Mouse (Mus musculus): ENCODE measurements around the gene Asb15. TPM values are rescaled to one million over a fixed set of nuclear protein-coding genes. Genes with fewer than 3 reads are reported as not detected.

Gene Asb15
- polyA plus RNA-seq, 1 experiment from 2014 or later = 0.08 TPM

- H3K27ac ChIP-seq = no peak overlapping the region
- 83% methylated on average over 6 of the region's 6 CpGs for WGBS
- ATAC-seq (replicated peaks) = no peak
- H3K4me1 ChIP-seq = no peaks in the 10 kb centered on the region
- H3K4me2 ChIP-seq = no peak overlapping the region
- no peaks in the 10 kb centered on the region for H3K36me3 ChIP-seq (replicated peaks)
- no peaks in the 10 kb centered on the region for H3K9me3 ChIP-seq
- H3K27me3 ChIP-seq (replicated peaks) = no peaks in the 10 kb centered on the region
- no peak overlapping the region for H3K4me3 ChIP-seq
- H3K9ac ChIP-seq = no peak overlapping the region
Observed at GRCm38 (mm10) chr6:24571126-24571525, 43.2 kb downstream of the Asb15 start.

GRCm38 (mm10) chr6:24572431-24572830, 44.5 kb downstream of the Asb15 start:
- Histone ChIP-seq H3K4me3 (no peak overlapping the region), H3K9me3 (no peaks in the 10 kb centered on the region), H3K36me3 (replicated peaks) (no peaks in the 10 kb centered on the region), H3K9ac (no peak overlapping the region), H3K4me1 (no peaks in the 10 kb centered on the region), H3K4me2 (no peak overlapping the region), H3K27me3 (replicated peaks) (no peaks in the 10 kb centered on the region), H3K27ac (no peak overlapping the region)
- ATAC-seq (replicated peaks) = no peak
- WGBS = 92% methylated on average over 14 of the region's 14 CpGs

GRCm38 (mm10) chr6:24573319-24573718, 45.4 kb downstream of the Asb15 start:
- Histone ChIP-seq H3K9me3 (no peaks in the 10 kb centered on the region), H3K4me2 (no peak overlapping the region), H3K4me1 (no peaks in the 10 kb centered on the region), H3K4me3 (no peak overlapping the region), H3K9ac (no peak overlapping the region), H3K27me3 (replicated peaks) (no peaks in the 10 kb centered on the region), H3K27ac (no peak overlapping the region), H3K36me3 (replicated peaks) (no peaks in the 10 kb centered on the region)
- ATAC-seq (replicated peaks) = no peak

- ATAC-seq (replicated peaks) = no peak
- no peak overlapping the region for H3K4me2 ChIP-seq
- 0 out of 2 replicates have a peak, but pooled peaks cover 4% of the 10 kb centered on the region for H3K4me1 ChIP-seq
- H3K27ac ChIP-seq = no peak overlapping the region
- WGBS = 76% methylated on average over 3 of the region's 3 CpGs
- H3K9me3 ChIP-seq = no peaks in the 10 kb centered on the region
- H3K4me3 ChIP-seq = no peak overlapping the region
- no peak overlapping the region for H3K9ac ChIP-seq
- no peaks in the 10 kb centered on the region for H3K27me3 ChIP-seq (replicated peaks)
- no peaks in the 10 kb centered on the region for H3K36me3 ChIP-seq (replicated peaks)
Observed at GRCm38 (mm10) chr6:24583456-24583855, 55.5 kb downstream of the Asb15 start.

GRCm38 (mm10) chr6:24585431-24586310, 57.7 kb downstream of the Asb15 start:
- no peak overlapping the region for H3K9ac ChIP-seq
- H3K27ac ChIP-seq = no peak overlapping the region
- H3K9me3 ChIP-seq = no peaks in the 10 kb centered on the region
- no peaks in the 10 kb centered on the region for H3K36me3 ChIP-seq (replicated peaks)
- H3K4me2 ChIP-seq = no peak overlapping the region
- 0 out of 2 replicates have a peak, but pooled peaks cover 4% of the 10 kb centered on the region for H3K4me1 ChIP-seq
- H3K27me3 ChIP-seq (replicated peaks) = no peaks in the 10 kb centered on the region
- H3K4me3 ChIP-seq = no peak overlapping the region
- 66% methylated on average over 10 of the region's 10 CpGs for WGBS
- no peak for ATAC-seq (replicated peaks)

- whole genome bisulfite sequencing = 44% methylated on average over 3 of the region's 3 CpGs
- Histone ChIP-seq H3K36me3 (replicated peaks) (no peaks in the 10 kb centered on the region), H3K4me2 (no peak overlapping the region), H3K4me1 (0 out of 2 replicates have a peak, but pooled peaks cover 4% of the 10 kb centered on the region), H3K9me3 (no peaks in the 10 kb centered on the region), H3K27me3 (replicated peaks) (no peaks in the 10 kb centered on the region), H3K27ac (no peak overlapping the region), H3K4me3 (no peak overlapping the region), H3K9ac (no peak overlapping the region)
- ATAC-seq (replicated peaks) = no peak
Observed at GRCm38 (mm10) chr6:24586885-24587284, 58.9 kb downstream of the Asb15 start.

- no peak overlapping the region for H3K9ac ChIP-seq
- H3K27ac ChIP-seq = no peak overlapping the region
- H3K4me3 ChIP-seq = no peak overlapping the region
- ATAC-seq (replicated peaks) = no peak
- H3K36me3 ChIP-seq (replicated peaks) = no peaks in the 10 kb centered on the region
- 0 out of 2 replicates have a peak, but pooled peaks cover 4% of the 10 kb centered on the region for H3K4me1 ChIP-seq
- H3K27me3 ChIP-seq (replicated peaks) = no peaks in the 10 kb centered on the region
- no peaks in the 10 kb centered on the region for H3K9me3 ChIP-seq
- H3K4me2 ChIP-seq = no peak overlapping the region
- WGBS = 82% methylated on average over 5 of the region's 5 CpGs
Observed at GRCm38 (mm10) chr6:24590282-24590681, 62.3 kb downstream of the Asb15 start.

GRCm38 (mm10) chr6:24591525-24592218, 63.7 kb downstream of the Asb15 start:
- no peak for ATAC-seq (replicated peaks)
- H3K36me3 ChIP-seq (replicated peaks) = no peaks in the 10 kb centered on the region
- 52% methylated on average over 10 of the region's 10 CpGs for WGBS

GRCm38 (mm10) chr6:24597500-24597899, 69.6 kb downstream of the Asb15 start, which contains the start of gene Lmod2:
Gene Lmod2, plus strand, starts transcription at chr6:24597762.
- WGBS = 49% methylated on average over 10 of the region's 10 CpGs
- Histone ChIP-seq H3K9me3 (no peaks in the 10 kb centered on the region), H3K9ac (no peak within 1 kb of the TSS), H3K27ac (no peak within 1 kb of the TSS), H3K36me3 (replicated peaks) (no peaks in the 10 kb centered on the region), H3K27me3 (replicated peaks) (no peaks in the 10 kb centered on the region), H3K4me3 (no peak within 1 kb of the TSS), H3K4me1 (no peaks in the 10 kb centered on the region), H3K4me2 (no peak within 1 kb of the TSS)
- no peak for ATAC-seq (replicated peaks)

More at GRCm38 (mm10) chr6:24591525-24592218, 63.7 kb downstream of the Asb15 start:
- Histone ChIP-seq H3K27me3 (replicated peaks) (no peaks in the 10 kb centered on the region), H3K4me3 (no peak overlapping the region), H3K9me3 (no peaks in the 10 kb centered on the region), H3K9ac (no peak overlapping the region), H3K4me2 (no peak overlapping the region), H3K4me1 (0 out of 2 replicates have a peak, but pooled peaks cover 4% of the 10 kb centered on the region), H3K27ac (no peak overlapping the region)

GRCm38 (mm10) chr6:24599179-24599578, 71.2 kb downstream of the Asb15 start:
- no peak overlapping the region for H3K27ac ChIP-seq
- no peak overlapping the region for H3K4me2 ChIP-seq
- H3K9ac ChIP-seq = no peak overlapping the region
- H3K4me1 ChIP-seq = no peaks in the 10 kb centered on the region
- H3K9me3 ChIP-seq = no peaks in the 10 kb centered on the region
- no peaks in the 10 kb centered on the region for H3K36me3 ChIP-seq (replicated peaks)
- WGBS = 91% methylated on average over 6 of the region's 6 CpGs
- H3K4me3 ChIP-seq = no peak overlapping the region
- ATAC-seq (replicated peaks) = no peak
- no peaks in the 10 kb centered on the region for H3K27me3 ChIP-seq (replicated peaks)

GRCm38 (mm10) chr6:24599639-24600038, 71.7 kb downstream of the Asb15 start:
- no peak overlapping the region for H3K9ac ChIP-seq
- WGBS = 75% methylated on average over 5 of the region's 5 CpGs
- no peak for ATAC-seq (replicated peaks)

GRCm38 (mm10) chr6:24600134-24600533, 72.2 kb downstream of the Asb15 start:
- no peak overlapping the region for H3K4me2 ChIP-seq
- WGBS = 90% methylated on average over 6 of the region's 6 CpGs

More at GRCm38 (mm10) chr6:24599639-24600038, 71.7 kb downstream of the Asb15 start:
- no peaks in the 10 kb centered on the region for H3K9me3 ChIP-seq
- H3K4me2 ChIP-seq = no peak overlapping the region
- no peaks in the 10 kb centered on the region for H3K36me3 ChIP-seq (replicated peaks)
- no peak overlapping the region for H3K4me3 ChIP-seq
- no peaks in the 10 kb centered on the region for H3K4me1 ChIP-seq
- H3K27ac ChIP-seq = no peak overlapping the region
- H3K27me3 ChIP-seq (replicated peaks) = no peaks in the 10 kb centered on the region

More at GRCm38 (mm10) chr6:24600134-24600533, 72.2 kb downstream of the Asb15 start:
- Histone ChIP-seq H3K27ac (no peak overlapping the region), H3K4me3 (no peak overlapping the region), H3K36me3 (replicated peaks) (no peaks in the 10 kb centered on the region), H3K9me3 (no peaks in the 10 kb centered on the region), H3K4me1 (no peaks in the 10 kb centered on the region), H3K9ac (no peak overlapping the region), H3K27me3 (replicated peaks) (no peaks in the 10 kb centered on the region)
- no peak for ATAC-seq (replicated peaks)

Data from midbrain, embryonic 15.5 days (tissue).